Mouse (Mus musculus) inflammation-experienced regulatory T-cells, adult 6 months (primary cell): ENCODE results near the gene Zbtb17. TPM values are rescaled to one million over a fixed set of nuclear protein-coding genes. Genes with fewer than 3 reads are reported as not detected.

Experiments used
- ATAC-seq: one replicate; pipeline ENCODE4 v1.8.0; 2017
- polyA plus RNA-seq, 3 experiments: library from polyadenylated mRNA; unstranded; fragments of 100-300 nt; shearing (Covaris generic); gene quantifications; one replicate each; pipeline ENCODE4 v1.2.1; 2017

Zbtb17 gene
- polyA plus RNA-seq, 3 experiments from 2014 or later = 12.6 to 16.9 (median 14.1) TPM

- no peak for ATAC-seq
Observed at GRCm38 (mm10) chr4:141502723-141503122, 58.3 kb downstream of the Zbtb17 start.

GRCm38 (mm10) chr4:141504471-141504870, 60.0 kb downstream of the Zbtb17 start:
- no peak for ATAC-seq

GRCm38 (mm10) chr4:141505810-141506209, 61.4 kb downstream of the Zbtb17 start:
- no peak for ATAC-seq

GRCm38 (mm10) chr4:141506352-141506751, 61.9 kb downstream of the Zbtb17 start:
- ATAC-seq = no peak

- no peak for ATAC-seq
Observed at GRCm38 (mm10) chr4:141506893-141507292, 62.4 kb downstream of the Zbtb17 start.

- ATAC-seq = no peak
Observed at GRCm38 (mm10) chr4:141510457-141510856, 66.0 kb downstream of the Zbtb17 start.

- ATAC-seq = no peak
Observed at GRCm38 (mm10) chr4:141512145-141512544, 67.7 kb downstream of the Zbtb17 start.

- ATAC-seq = no peak
Observed at GRCm38 (mm10) chr4:141514179-141514641, 69.8 kb downstream of the Zbtb17 start.

Other genes with a start within 250 kb of the Zbtb17 start
- gene Rsg1, start 230.7 kb upstream of the Zbtb17 start, polyA plus RNA-seq = 1 to 10 TPM; 1.7 to 6.1 (median 3.3) TPM
- gene Arhgef19, start 205.2 kb upstream of the Zbtb17 start, polyA plus RNA-seq = not detected
- gene Epha2, start 143.4 kb upstream of the Zbtb17 start, polyA plus RNA-seq = not detected
- gene Fam131c, start 76.4 kb upstream of the Zbtb17 start, polyA plus RNA-seq = not detected
- gene Clcnka, start 45.9 kb upstream of the Zbtb17 start, polyA plus RNA-seq = not detected
- gene Clcnkb, start 28.6 kb upstream of the Zbtb17 start, polyA plus RNA-seq = not detected
- not detected for gene Hspb7, start 23.9 kb upstream of the Zbtb17 start, polyA plus RNA-seq
- not detected for gene Srarp, start 8.5 kb upstream of the Zbtb17 start, polyA plus RNA-seq
- 10 to 100 TPM in 2 of 3 experiments, 1 to 10 TPM in 1; 8.6 to 17.1 (median 14.3) TPM for gene Spen, start 93.9 kb downstream of the Zbtb17 start, polyA plus RNA-seq
- under 1 TPM in 1 of 3 experiments, not detected in 2; 0.43 TPM for gene Fblim1, start 161.4 kb downstream of the Zbtb17 start, polyA plus RNA-seq
- under 1 TPM in 1 of 3 experiments, not detected in 2; 0.78 TPM for gene Tmem82, start 174.0 kb downstream of the Zbtb17 start, polyA plus RNA-seq
- under 1 TPM in 1 of 3 experiments, not detected in 2; 0.13 TPM for gene Slc25a34, start 179.2 kb downstream of the Zbtb17 start, polyA plus RNA-seq
- gene Plekhm2, start 220.2 kb downstream of the Zbtb17 start, polyA plus RNA-seq = 1 to 10 TPM; 3.6 to 4.5 (median 4.2) TPM
- gene Rsc1a1, start 240.9 kb downstream of the Zbtb17 start, polyA plus RNA-seq = not detected